Mouse (Mus musculus): ENCODE measurements around the gene Ino80d.

- TF ChIP-seq CTCF (IDR thresholded peaks at IDR 0.05; ENCODE audit: control insufficient read depth, insufficient read depth, insufficient replicate concordance, low read depth, low read length) (no peak), POLR2A (IDR thresholded peaks at IDR 0.05; ENCODE audit: control insufficient read depth, low read depth, low read length) (no peak)
These were observed 25.8 kb upstream of the Ino80d start for GRCm38 (mm10) chr1:63140231-63140630.

Data from testis, adult 2 months (tissue).